Mouse (Mus musculus): ENCODE results near the gene AA986860. TPM values are rescaled to one million over a fixed set of nuclear protein-coding genes. Genes with fewer than 3 reads are reported as not detected.

AA986860 gene
- polyA plus RNA-seq, 1 experiment, result 0.54 TPM

- Histone ChIP-seq H3K4me3 (ENCODE audit: control insufficient read depth, insufficient read depth, low read length) (no peak overlapping the region), H3K36me3 (ENCODE audit: control insufficient read depth, insufficient read depth, low read length) (no peaks in the 10 kb centered on the region), H3K4me1 (replicated peaks; ENCODE audit: control insufficient read depth, insufficient read depth, low read length) (no peaks in the 10 kb centered on the region)
Measured at GRCm38 (mm10) chr1:130733671-130734070, 1.9 kb downstream of the AA986860 start.

GRCm38 (mm10) chr1:130734452-130734851 lies 2.7 kb downstream of the AA986860 start:
- H3K4me3 ChIP-seq (ENCODE audit: control insufficient read depth, insufficient read depth, low read length), result no peak overlapping the region
- 93% methylated on average over 5 of the region's 5 CpGs for WGBS
- no peaks in the 10 kb centered on the region for H3K4me1 ChIP-seq (replicated peaks; ENCODE audit: control insufficient read depth, insufficient read depth, low read length)
- H3K27me3 ChIP-seq (ENCODE audit: control insufficient read depth, insufficient read depth, low read length), result no peaks in the 10 kb centered on the region
- TF ChIP-seq POLR2A (IDR thresholded peaks at IDR 0.05; ENCODE audit: control insufficient read depth, extremely low read depth, insufficient read depth, low read length, poor library complexity), result no peak
- TF ChIP-seq CTCF (IDR thresholded peaks at IDR 0.05; ENCODE audit: borderline replicate concordance, control insufficient read depth, extremely low read depth, insufficient read depth, low read length, poor library complexity), result no peak
- no peaks in the 10 kb centered on the region for H3K36me3 ChIP-seq (ENCODE audit: control insufficient read depth, insufficient read depth, low read length)
- no peak overlapping the region for H3K27ac ChIP-seq (ENCODE audit: control insufficient read depth, insufficient read depth, low read length)
- DNase-seq, result no peak

More at GRCm38 (mm10) chr1:130733671-130734070, 1.9 kb downstream of the AA986860 start:
- Histone ChIP-seq H3K27ac (ENCODE audit: control insufficient read depth, insufficient read depth, low read length) (no peak overlapping the region), H3K27me3 (ENCODE audit: control insufficient read depth, insufficient read depth, low read length) (no peaks in the 10 kb centered on the region)
- TF ChIP-seq POLR2A (IDR thresholded peaks at IDR 0.05; ENCODE audit: control insufficient read depth, extremely low read depth, insufficient read depth, low read length, poor library complexity) (no peak), CTCF (IDR thresholded peaks at IDR 0.05; ENCODE audit: borderline replicate concordance, control insufficient read depth, extremely low read depth, insufficient read depth, low read length, poor library complexity) (no peak)
- WGBS, result 99% methylated on average over 4 of the region's 4 CpGs
- no peak for DNase-seq

- H3K4me1 ChIP-seq (replicated peaks; ENCODE audit: control insufficient read depth, insufficient read depth, low read length), result no peaks in the 10 kb centered on the region
Measured at GRCm38 (mm10) chr1:130734852-130735251, 3.1 kb downstream of the AA986860 start.

GRCm38 (mm10) chr1:130737411-130737881 lies 5.7 kb downstream of the AA986860 start:
- no peak for DNase-seq
- no peak overlapping the region for H3K4me3 ChIP-seq (ENCODE audit: control insufficient read depth, insufficient read depth, low read length)
- H3K4me1 ChIP-seq (replicated peaks; ENCODE audit: control insufficient read depth, insufficient read depth, low read length), result peaks cover 9% of the 10 kb centered on the region
- H3K27ac ChIP-seq (ENCODE audit: control insufficient read depth, insufficient read depth, low read length), result no peak overlapping the region
- WGBS, result 88% methylated on average over 11 of the region's 11 CpGs
- TF ChIP-seq CTCF (IDR thresholded peaks at IDR 0.05; ENCODE audit: borderline replicate concordance, control insufficient read depth, extremely low read depth, insufficient read depth, low read length, poor library complexity) (no peak), POLR2A (IDR thresholded peaks at IDR 0.05; ENCODE audit: control insufficient read depth, extremely low read depth, insufficient read depth, low read length, poor library complexity) (no peak)
- H3K36me3 ChIP-seq (ENCODE audit: control insufficient read depth, insufficient read depth, low read length), result no peaks in the 10 kb centered on the region
- no peaks in the 10 kb centered on the region for H3K27me3 ChIP-seq (ENCODE audit: control insufficient read depth, insufficient read depth, low read length)

More at GRCm38 (mm10) chr1:130734852-130735251, 3.1 kb downstream of the AA986860 start:
- Histone ChIP-seq H3K27ac (ENCODE audit: control insufficient read depth, insufficient read depth, low read length) (no peak overlapping the region), H3K27me3 (ENCODE audit: control insufficient read depth, insufficient read depth, low read length) (no peaks in the 10 kb centered on the region), H3K4me3 (ENCODE audit: control insufficient read depth, insufficient read depth, low read length) (no peak overlapping the region), H3K36me3 (ENCODE audit: control insufficient read depth, insufficient read depth, low read length) (no peaks in the 10 kb centered on the region)
- no peak for DNase-seq
- 94% methylated on average over 8 of the region's 8 CpGs for WGBS
- no peak for TF ChIP-seq CTCF (IDR thresholded peaks at IDR 0.05; ENCODE audit: borderline replicate concordance, control insufficient read depth, extremely low read depth, insufficient read depth, low read length, poor library complexity)
- no peak for TF ChIP-seq POLR2A (IDR thresholded peaks at IDR 0.05; ENCODE audit: control insufficient read depth, extremely low read depth, insufficient read depth, low read length, poor library complexity)

GRCm38 (mm10) chr1:130737916-130738315 lies 6.1 kb downstream of the AA986860 start:
- H3K4me3 ChIP-seq (ENCODE audit: control insufficient read depth, insufficient read depth, low read length), result no peak overlapping the region
- TF ChIP-seq POLR2A (IDR thresholded peaks at IDR 0.05; ENCODE audit: control insufficient read depth, extremely low read depth, insufficient read depth, low read length, poor library complexity), result no peak
- no peak for TF ChIP-seq CTCF (IDR thresholded peaks at IDR 0.05; ENCODE audit: borderline replicate concordance, control insufficient read depth, extremely low read depth, insufficient read depth, low read length, poor library complexity)
- H3K27ac ChIP-seq (ENCODE audit: control insufficient read depth, insufficient read depth, low read length), result no peak overlapping the region
- H3K36me3 ChIP-seq (ENCODE audit: control insufficient read depth, insufficient read depth, low read length), result no peaks in the 10 kb centered on the region
- no peaks in the 10 kb centered on the region for H3K27me3 ChIP-seq (ENCODE audit: control insufficient read depth, insufficient read depth, low read length)
- DNase-seq, result no peak
- 98% methylated on average over 7 of the region's 7 CpGs for WGBS
- peaks cover 9% of the 10 kb centered on the region for H3K4me1 ChIP-seq (replicated peaks; ENCODE audit: control insufficient read depth, insufficient read depth, low read length)

- peaks cover 15% of the 10 kb centered on the region for H3K4me1 ChIP-seq (replicated peaks; ENCODE audit: control insufficient read depth, insufficient read depth, low read length)
- no peaks in the 10 kb centered on the region for H3K27me3 ChIP-seq (ENCODE audit: control insufficient read depth, insufficient read depth, low read length)
- WGBS, result 98% methylated on average over 3 of the region's 3 CpGs
- H3K27ac ChIP-seq (ENCODE audit: control insufficient read depth, insufficient read depth, low read length), result no peak overlapping the region
- no peak overlapping the region for H3K4me3 ChIP-seq (ENCODE audit: control insufficient read depth, insufficient read depth, low read length)
- TF ChIP-seq POLR2A (IDR thresholded peaks at IDR 0.05; ENCODE audit: control insufficient read depth, extremely low read depth, insufficient read depth, low read length, poor library complexity) (no peak), CTCF (IDR thresholded peaks at IDR 0.05; ENCODE audit: borderline replicate concordance, control insufficient read depth, extremely low read depth, insufficient read depth, low read length, poor library complexity) (no peak)
- no peak for DNase-seq
- H3K36me3 ChIP-seq (ENCODE audit: control insufficient read depth, insufficient read depth, low read length), result no peaks in the 10 kb centered on the region
Measured at GRCm38 (mm10) chr1:130738551-130739106, 6.9 kb downstream of the AA986860 start.
